Mouse (Mus musculus): ENCODE data around the gene Jph4. TPM values are rescaled to one million over a fixed set of nuclear protein-coding genes. Genes with fewer than 3 reads are reported as not detected.

The Jph4 gene
- total RNA-seq (2023) = not detected

GRCm38 (mm10) chr14:55116425-55117200 is at the start of gene Jph4:
Gene Jph4 (minus strand): TSS chr14:55116935.

GRCm38 (mm10) chr14:55105836-55106809 is 10.6 kb downstream of the Jph4 start, which contains the start of gene Ap1g2:
Gene Ap1g2 (minus strand): TSS chr14:55106593.

GRCm38 (mm10) chr14:55094704-55095231 is 22.0 kb downstream of the Jph4 start, which contains the start of gene Thtpa:
Gene Thtpa (plus strand): TSS chr14:55094784.

GRCm38 (mm10) chr14:55092011-55092577 is 24.6 kb downstream of the Jph4 start, which contains the start of gene Zfhx2:
Gene Zfhx2 (minus strand): TSS chr14:55092324.

Other genes starting within 250 kb of the Jph4 start
- gene Homez, start 246.0 kb downstream of the Jph4 start, total RNA-seq (2023) = 10 to 100 TPM in 1 of 2 experiments, 1 to 10 TPM in 1; 8.8 to 10.4 TPM
- 1 to 10 TPM; 4.9 to 7.5 TPM for gene Ppp1r3e, start 239.4 kb downstream of the Jph4 start, total RNA-seq (2023)
- gene Bcl2l2, start 233.6 kb downstream of the Jph4 start, total RNA-seq (2023) = 10 to 100 TPM; 10.5 to 18.6 TPM
- 1 to 10 TPM; 1.5 to 2.0 TPM for gene Gm20521, start 233.5 kb downstream of the Jph4 start, total RNA-seq (2023)
- gene Pabpn1, start 224.4 kb downstream of the Jph4 start, total RNA-seq (2023) = 100 to 1,000 TPM; 173 to 176 TPM
- 1 to 10 TPM; 5.2 to 7.3 TPM for gene Slc22a17, start 203.8 kb downstream of the Jph4 start, total RNA-seq (2023)
- not detected for gene Efs, start 190.8 kb downstream of the Jph4 start, total RNA-seq (2023)
- gene Il25, start 184.2 kb downstream of the Jph4 start, total RNA-seq (2023) = not detected
- not detected for gene Cmtm5, start 180.7 kb downstream of the Jph4 start, total RNA-seq (2023)
- not detected for gene Myh6, start 150.0 kb downstream of the Jph4 start, total RNA-seq (2023)
- gene Gm17428, start 140.0 kb downstream of the Jph4 start, total RNA-seq (2023) = not detected
- gene Myh7, start 122.3 kb downstream of the Jph4 start, total RNA-seq (2023) = not detected
- gene Ngdn, start 101.5 kb downstream of the Jph4 start, total RNA-seq (2023) = 10 to 100 TPM; 48.0 to 59.7 TPM
- 1 to 10 TPM; 6.7 to 8.1 TPM for gene Zfhx2, start 24.6 kb downstream of the Jph4 start, total RNA-seq (2023)
- 1 to 10 TPM; 5.2 to 5.7 TPM for gene Thtpa, start 22.2 kb downstream of the Jph4 start, total RNA-seq (2023)
- 10 to 100 TPM; 72.9 to 79.5 TPM for gene Ap1g2, start 10.3 kb downstream of the Jph4 start, total RNA-seq (2023)
- gene Dhrs2, start 105.1 kb upstream of the Jph4 start, total RNA-seq (2023) = not detected

Measured in monocyte, adult 59 days (primary cell).